Mouse (Mus musculus): ENCODE data around the gene Rfx4.

Rfx4 gene

DNA sequence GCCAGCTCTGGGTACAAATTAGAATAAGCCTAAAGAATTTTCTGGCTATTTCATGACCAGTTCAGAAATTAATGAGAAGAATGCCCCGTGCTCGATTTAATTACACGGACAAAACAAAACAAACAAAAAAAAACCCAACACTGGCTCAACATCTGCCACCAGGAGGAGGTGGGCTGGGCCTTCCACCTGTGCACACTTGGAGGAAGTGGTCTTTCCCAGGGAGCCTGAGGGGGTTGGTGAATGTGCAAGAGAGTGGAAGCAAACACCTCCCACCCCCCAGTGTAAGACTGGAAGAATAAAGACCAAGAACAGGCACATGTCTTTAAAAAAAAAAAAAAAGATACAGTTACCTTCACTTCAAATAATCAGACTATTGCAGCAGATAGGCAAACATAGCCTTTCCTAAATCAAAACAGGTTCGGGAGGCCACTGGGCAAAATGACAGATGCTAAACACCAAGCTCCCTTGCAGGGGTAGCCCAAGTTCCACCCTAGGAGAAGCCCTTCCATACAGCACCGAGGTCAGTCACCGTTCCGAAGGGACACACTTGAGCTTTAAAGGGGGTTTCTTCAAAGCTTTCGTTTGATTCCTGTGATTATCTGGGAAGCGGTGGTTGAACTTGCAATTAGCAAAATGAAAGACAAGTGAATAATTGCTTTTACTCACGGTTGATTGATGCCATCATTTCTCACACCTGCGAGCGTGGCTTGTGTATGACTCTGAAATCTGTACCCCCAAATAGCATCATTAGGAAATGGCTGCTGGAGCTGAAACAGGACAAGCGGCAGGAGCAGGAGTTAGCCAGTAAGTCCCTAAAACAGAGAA is 103.9 kb downstream of the Rfx4 start:
- no peak for DNase-seq (ENCODE audit: low read depth in 1 of 2, low spot score in 2 of 2)

GRCm38 (mm10) chr10:84863488-84863887 is 107.6 kb downstream of the Rfx4 start:
- DNase-seq (ENCODE audit: low read depth in 1 of 2, low spot score in 2 of 2) = no peak

- no peak for DNase-seq (ENCODE audit: low read depth in 1 of 2, low spot score in 2 of 2)
These were observed 111.7 kb downstream of the Rfx4 start for GRCm38 (mm10) chr10:84867577-84867976.

DNA sequence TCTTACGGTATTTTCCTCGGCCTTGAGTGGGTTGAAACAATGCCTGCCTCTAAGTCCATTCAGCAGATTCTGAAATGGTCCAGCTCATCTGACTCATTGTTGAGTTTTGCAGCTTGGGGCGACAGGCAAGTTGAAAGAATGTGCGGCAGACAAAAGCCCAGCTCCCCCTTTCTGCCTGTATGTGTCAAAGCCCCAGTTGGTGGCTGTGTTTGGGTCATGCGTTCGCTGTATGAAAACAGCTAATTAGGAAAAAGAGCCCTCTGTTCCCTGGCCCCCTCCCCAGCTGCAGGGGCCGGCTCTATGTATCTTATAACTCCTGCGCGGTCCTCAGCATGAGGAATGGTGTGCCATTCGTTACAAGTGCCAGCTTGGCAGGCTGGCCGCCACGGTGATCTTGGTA is 115.4 kb downstream of the Rfx4 start:
- DNase-seq (ENCODE audit: low read depth in 1 of 2, low spot score in 2 of 2) = no peak

GRCm38 (mm10) chr10:84871921-84872320 is 116.1 kb downstream of the Rfx4 start:
- no peak for DNase-seq (ENCODE audit: low read depth in 1 of 2, low spot score in 2 of 2)

- DNase-seq (ENCODE audit: low read depth in 1 of 2, low spot score in 2 of 2) = no peak
These were observed 124.1 kb downstream of the Rfx4 start for GRCm38 (mm10) chr10:84879823-84880571.

DNA sequence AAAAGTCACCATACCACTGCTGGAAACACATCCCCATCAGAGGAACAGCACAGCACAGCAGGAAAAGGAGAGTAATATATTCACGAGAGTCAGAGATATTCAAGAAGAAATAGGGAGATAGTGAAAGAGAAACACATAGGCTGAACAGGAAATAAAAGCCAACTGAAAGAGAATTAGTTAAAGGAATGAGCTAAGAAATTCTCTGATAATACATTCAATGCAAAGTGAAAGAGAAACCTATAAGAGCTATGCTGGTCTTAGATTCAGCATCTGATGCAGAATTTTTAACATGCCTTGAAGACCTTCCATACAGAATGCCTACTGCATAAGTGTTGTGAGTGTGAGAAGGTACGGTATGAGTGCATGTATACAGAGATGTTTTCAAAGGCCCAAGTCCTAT is 126.7 kb downstream of the Rfx4 start:
- no peak for DNase-seq (ENCODE audit: low read depth in 1 of 2, low spot score in 2 of 2)

DNA sequence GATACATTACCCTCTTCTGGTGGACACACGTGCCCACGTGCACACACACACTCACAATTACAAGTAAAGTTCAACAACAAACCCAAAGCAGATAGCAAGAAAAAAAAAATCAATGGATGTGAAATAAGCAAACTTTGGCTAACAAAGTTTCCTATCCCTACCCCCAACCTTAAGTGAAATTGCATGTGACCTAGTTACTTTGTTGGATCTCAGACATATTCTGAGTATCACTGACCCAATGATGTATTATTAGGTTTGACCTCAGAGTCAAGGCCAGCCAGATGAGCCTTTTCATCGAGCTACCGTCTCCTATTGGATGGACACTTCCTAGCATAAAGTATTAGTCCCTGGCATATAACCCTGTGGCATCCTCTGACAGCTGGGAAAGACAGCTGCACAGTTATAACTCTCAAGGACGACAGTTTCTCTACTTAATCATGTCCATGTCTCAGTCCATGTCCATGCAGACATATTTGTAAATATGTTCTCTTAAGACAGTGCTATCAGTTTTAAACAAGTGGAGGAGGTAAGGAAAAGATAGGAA is 129.6 kb downstream of the Rfx4 start:
- DNase-seq (ENCODE audit: low read depth in 1 of 2, low spot score in 2 of 2) = no peak

- no peak for DNase-seq (ENCODE audit: low read depth in 1 of 2, low spot score in 2 of 2)
These were observed 130.4 kb downstream of the Rfx4 start for GRCm38 (mm10) chr10:84886221-84886627.

DNA sequence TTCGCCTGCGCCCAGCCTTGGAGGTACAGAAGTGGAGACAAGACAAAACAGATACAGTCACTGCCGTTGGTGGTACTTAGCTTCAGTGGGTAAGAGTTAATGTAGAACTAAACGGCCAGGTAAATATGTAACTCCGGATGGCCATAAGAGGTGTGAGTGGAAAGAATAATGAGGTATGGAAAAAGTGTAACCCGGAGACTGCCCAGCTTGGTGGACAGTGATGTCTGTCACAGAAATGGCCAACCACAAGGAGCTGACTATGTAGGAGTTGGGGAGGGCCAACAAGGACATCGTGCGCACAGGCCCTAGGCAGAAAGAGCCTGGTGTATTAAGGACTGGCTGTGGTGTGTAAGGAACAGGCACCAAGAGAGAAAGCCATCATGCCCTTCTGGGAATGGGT is 130.9 kb downstream of the Rfx4 start:
- no peak for DNase-seq (ENCODE audit: low read depth in 1 of 2, low spot score in 2 of 2)

DNA sequence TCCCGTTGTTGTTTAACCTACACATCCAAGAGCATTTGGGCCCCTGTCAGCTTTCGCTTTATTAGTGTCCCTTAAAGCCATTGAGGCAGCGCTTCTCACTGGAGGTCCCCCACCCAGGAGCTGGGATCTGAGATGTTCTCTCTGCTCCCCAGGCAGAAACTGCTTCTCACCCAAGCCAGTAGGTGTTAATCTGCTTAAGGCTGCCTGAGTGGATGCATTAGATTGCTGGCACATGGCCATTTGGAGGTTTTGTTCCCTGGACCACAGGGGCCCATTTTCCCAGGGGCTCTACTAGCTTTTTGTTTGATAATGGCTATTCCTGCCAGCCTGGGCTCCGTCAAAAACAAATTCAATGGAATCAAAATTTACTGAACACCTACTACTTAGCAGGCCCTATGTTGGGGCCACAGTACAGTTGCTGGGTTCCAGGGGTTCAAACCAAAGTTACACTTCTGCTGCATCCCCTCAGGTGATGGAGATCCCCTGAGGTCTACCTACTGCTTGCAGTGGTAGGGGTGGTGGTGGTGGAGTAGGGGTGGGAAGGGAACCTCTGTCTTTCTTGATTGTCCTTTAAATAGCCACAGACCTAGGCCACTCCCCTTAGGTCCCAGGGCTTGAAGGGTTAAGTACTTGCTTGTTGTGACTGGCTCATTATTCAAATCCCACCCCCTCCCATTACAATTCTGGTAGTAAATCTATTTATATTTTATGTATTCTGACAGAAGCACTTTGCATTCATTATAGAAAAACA is 133.4 kb downstream of the Rfx4 start:
- no peak for DNase-seq (ENCODE audit: low read depth in 1 of 2, low spot score in 2 of 2)

GRCm38 (mm10) chr10:84895810-84896358 is 140.0 kb downstream of the Rfx4 start:
- DNase-seq (ENCODE audit: low read depth in 1 of 2, low spot score in 2 of 2) = no peak

- no peak for DNase-seq (ENCODE audit: low read depth in 1 of 2, low spot score in 2 of 2)
These were observed 141.4 kb downstream of the Rfx4 start for GRCm38 (mm10) chr10:84896941-84897930.

DNA sequence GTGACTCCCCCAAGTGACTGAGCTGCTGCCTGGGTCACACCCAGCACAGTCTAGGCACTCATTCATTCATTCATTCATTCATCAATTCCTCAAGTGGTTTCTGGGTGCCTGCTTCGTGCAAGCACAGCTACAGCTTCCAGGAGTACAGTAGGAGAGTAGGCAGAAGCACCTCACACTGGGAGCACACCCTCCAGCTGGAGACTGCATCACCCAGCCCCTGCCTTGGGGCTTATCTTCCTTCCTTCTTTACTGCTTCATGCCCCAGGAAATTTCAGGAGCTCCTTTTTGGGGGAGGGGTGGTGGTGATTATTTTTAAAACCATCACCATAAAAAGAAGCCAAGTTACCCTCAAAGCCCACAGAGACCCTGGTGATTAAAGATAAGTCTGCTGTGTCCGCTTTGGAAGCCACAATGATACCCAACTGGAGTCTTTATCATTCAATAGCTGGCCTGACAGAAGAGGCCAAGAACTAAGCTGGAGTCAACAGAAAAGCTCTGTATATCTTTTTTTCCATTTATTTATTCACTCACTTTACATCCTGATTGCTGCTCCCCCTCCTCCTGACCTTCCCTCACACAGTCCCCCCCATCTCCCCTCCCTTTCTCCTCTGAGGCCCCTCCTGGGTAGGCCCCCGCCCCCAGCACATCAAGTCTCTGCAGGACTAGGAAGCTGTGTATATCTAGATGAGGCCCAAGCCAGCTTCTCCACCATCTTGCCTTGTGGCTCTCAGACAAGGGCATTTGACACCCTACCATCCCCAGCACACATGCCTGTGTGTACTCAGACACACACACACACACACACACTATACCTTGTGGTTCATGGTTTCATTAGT is 142.5 kb downstream of the Rfx4 start:
- DNase-seq (ENCODE audit: low read depth in 1 of 2, low spot score in 2 of 2) = no peak

GRCm38 (mm10) chr10:84901676-84902075 is 145.8 kb downstream of the Rfx4 start:
- no peak for DNase-seq (ENCODE audit: low read depth in 1 of 2, low spot score in 2 of 2)

DNA sequence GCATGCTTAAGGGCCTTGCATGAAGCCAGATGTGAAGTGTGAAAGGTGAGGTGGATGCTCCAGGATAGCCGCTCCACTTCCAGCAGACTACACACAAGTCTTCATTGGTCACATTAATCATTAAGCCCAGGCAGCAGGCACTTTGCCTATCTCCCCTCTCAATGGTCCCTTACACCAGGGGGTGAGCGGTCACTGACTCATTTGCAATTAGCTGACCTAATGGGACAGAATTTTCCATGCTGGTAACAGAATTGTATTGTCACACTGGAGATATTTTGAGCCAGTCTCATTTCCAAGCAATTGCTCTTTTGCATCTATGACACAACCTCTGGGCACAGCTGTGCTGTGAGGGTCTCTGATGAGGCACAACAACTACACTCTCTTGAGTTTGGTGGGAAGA is 146.4 kb downstream of the Rfx4 start:
- no peak for DNase-seq (ENCODE audit: low read depth in 1 of 2, low spot score in 2 of 2)

GRCm38 (mm10) chr10:84903307-84903706 is 147.4 kb downstream of the Rfx4 start:
- DNase-seq (ENCODE audit: low read depth in 1 of 2, low spot score in 2 of 2) = no peak

DNA sequence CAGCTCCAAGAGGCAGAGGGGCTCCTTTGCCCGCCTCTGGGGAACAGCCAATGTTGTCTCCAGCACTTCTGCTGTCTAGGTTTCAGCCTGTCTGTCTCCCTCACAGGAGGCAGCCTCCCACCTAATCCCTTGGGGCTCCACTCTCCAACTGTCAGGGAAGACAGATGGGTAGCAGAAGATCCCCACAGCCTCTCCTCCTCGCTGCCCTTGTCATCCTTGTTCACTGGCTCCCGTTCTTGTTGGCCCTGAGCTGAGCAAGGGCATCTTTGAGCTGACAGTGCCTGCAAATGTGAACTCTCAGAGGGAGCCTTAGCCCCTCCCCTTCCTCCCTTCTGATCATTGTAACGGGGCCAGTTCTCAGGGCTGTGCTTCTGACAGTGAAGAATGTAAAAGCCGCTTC is 147.9 kb downstream of the Rfx4 start:
- no peak for DNase-seq (ENCODE audit: low read depth in 1 of 2, low spot score in 2 of 2)

GRCm38 (mm10) chr10:84906895-84907294 is 151.0 kb downstream of the Rfx4 start:
- DNase-seq (ENCODE audit: low read depth in 1 of 2, low spot score in 2 of 2) = no peak
